Mouse (Mus musculus) CD4-positive, CD25-positive, alpha-beta regulatory T cell, adult 2 months (primary cell): Measurements from ENCODE around the gene Polr3h.

Source experiments
- DNase-seq: peaks from one replicate; pipeline ENCODE4 v3.0.0-alpha.2; 2012; ENCODE audit warnings: low read depth, low spot score

Polr3h gene

DNA sequence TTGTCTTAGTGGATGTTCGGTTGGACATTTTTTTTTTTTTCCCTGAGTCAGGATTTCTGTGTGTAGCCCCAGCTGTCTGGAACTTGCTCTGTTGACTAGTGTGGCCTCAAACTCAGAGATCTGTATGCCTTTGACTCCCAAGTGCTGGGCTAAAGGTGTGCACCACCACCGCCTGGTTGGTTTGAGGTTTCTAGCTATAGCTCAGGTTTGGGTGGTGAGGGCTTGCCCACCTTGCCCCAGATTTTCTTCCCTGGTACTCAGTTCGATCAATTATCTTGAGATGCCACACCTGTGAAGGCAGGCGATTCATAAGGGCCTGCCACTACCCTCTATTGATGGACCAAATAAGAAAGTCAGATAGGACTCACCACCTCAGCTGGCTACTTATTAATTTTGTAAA lies 78.9 kb downstream of the Polr3h start:
- no peak for DNase-seq

DNA sequence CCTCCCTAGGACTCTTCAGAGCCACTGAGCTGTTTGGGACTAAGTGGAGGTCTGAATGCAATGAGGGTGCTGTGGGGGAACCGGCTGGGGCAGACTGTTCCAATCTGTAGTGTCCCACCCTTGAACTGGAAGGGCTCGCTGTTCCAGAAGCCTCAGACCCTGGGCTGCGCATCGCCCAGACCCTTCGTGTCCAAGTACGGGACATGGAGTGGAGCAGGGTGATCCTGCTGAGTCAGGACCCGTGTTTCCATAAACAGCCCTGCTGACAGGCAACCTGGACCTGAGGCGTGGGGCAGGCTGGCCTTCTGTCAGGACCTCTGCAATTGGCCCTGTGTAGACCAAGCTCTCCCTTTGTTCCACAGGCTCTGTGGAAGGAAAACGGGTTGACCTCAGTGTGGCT lies 79.3 kb downstream of the Polr3h start:
- DNase-seq: no peak

DNA sequence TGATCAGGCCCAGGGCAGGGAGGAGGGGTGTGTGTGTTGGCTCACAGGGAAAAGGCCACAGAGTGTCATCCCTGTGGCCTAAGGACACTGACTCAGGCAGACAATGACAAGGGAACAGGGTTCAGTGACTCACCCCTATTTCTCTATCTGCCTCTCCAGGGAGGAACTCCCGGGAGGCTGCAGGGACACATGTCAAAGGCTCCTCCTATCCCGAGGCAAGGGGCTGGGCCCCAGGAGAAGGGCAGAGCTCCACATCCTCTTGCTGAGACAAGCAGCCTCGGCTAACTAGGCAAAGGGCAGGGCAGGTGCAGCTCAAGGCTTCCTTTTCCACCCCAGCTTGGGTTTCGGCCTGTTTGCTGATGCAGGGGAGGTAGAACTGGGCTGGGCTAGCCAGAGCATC lies 80.3 kb downstream of the Polr3h start:
- no peak for DNase-seq

DNA sequence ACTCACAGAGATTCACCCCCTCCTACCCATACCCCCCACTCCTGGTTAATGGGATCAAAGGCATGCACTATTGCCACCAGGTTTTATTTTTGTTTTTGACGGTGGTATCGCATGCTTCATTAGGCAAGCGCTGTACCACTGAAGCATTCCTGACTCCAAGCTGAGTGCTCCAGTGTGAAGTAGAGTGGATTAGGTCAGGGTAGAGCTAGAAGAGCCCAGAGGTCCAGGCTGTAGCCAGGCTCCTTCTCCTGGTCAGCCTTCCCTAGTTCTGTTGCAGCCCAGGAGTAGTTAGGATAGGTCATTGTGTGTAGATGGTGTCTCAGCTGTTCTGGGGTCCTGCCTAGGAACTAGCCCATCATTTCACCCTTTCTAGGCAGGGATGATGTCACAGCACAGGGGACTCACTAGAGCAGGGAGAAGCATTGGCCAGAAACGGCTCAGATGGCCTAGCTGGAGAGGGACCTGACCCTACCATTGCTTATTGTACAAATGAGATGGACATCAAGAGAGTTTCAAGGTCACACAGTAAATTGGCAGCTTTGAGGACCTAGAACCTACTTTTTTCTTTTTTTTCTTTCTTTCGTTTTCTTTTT lies 80.9 kb downstream of the Polr3h start:
- DNase-seq: no peak

DNA sequence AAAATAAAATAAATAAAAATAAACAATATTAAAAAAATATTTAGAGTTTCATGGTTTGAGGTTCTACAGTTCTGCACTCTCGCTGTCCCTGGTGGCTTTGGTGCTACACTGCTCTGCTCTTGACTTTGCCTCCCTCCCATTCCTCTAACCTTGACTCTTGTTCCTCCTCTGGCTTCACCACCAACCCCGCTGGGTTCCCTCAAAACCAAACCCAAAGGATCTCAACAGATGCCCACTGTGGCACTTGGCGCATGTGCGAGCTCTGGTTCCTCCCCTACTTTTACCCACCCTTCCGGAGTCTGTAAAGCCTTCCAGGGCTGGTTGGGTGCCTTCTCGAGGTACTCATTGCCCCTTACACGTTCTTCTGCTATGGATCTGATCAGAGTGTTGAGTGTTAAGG lies 83.8 kb downstream of the Polr3h start:
- no peak for DNase-seq

DNA sequence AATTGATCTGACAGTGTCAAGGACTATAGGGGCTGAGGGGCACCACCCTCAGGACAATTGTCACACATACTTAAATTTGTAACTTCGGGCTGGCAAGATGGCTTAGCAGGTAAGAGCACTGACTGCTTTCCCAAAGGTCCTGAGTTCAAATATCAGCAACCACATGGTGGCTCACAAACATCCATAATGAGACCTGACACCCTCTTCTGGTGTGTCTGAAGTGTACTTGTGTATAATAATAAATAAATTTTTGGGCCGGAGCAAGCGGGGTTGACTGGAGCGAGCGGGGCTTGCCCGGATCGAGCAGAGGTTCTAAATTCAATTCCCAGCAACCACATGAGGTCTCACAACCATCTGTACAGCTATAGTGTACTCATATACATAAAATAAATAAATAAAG lies 85.7 kb downstream of the Polr3h start:
- no peak for DNase-seq

DNA sequence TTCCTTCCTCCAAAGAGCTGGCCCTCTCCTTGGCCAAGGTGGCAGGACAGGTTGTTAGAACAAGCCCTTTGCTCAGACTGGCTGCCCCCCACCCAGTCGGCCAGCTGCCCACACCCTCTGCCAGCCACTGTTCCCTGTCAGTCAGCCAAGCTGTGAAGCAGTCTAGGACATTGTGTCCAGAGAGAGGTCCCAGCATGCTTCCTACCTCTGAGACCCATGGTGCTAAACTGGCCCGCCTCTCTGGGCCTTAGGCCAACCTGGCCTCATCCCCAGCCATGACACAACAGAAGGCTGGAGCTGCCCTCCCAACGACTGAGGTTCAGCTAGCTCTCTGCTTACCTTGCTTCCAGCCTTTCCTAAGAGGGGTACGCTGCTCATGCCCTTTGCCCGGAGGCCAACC lies 86.4 kb downstream of the Polr3h start:
- no peak for DNase-seq

DNA sequence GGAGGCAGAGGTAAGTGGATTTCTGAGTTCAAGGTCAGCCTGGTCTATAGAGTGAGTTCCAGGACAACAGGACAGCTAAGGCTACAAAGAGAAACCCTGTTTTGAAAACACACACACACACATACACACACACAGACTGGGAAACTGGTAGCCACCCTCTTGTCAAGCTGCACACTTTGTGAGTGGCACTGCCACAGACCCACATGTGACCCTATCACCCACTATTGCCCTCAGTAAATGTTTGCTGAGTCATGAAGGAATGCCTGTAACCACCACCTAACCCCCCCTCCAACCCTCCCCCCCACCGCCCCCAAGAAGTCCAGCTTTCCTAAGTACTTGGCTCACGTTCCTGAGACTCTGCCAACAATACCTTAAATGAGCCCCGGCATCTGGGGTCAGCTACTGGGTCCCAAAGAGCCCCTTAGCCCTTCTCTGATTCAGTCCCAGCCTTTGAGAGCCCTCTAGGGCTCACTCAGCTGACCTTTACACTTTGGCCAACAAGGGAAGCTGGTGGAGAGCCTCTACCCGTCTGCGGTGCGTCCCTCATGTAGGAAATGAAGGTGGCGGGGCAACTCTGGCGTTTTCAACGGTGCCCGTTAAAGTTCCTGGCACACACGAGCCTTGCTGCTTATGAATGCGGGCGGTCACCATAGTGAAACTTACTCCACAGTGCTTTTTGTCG lies 87.3 kb downstream of the Polr3h start:
- no peak for DNase-seq
